Mouse (Mus musculus): ENCODE measurements around the gene Gpr160.
"Not testable (repeated sequence)": the region's sequence is repeated elsewhere in the genome, so short reads cannot be mapped to it uniquely, and the experiment has no call there.

Gene Gpr160

GRCm38 (mm10) chr3:30855604-30856458 lies at the start of gene Gpr160:
Gpr160 (plus strand) TSS chr3:30855950.
- peak; percentile 55 for DNase-seq (ENCODE audit: extremely low spot score, low spot score)

GRCm38 (mm10) chr3:30812881-30813280 lies 42.9 kb upstream of the Gpr160 start:
- no peak for DNase-seq (ENCODE audit: extremely low spot score, low spot score)

DNA sequence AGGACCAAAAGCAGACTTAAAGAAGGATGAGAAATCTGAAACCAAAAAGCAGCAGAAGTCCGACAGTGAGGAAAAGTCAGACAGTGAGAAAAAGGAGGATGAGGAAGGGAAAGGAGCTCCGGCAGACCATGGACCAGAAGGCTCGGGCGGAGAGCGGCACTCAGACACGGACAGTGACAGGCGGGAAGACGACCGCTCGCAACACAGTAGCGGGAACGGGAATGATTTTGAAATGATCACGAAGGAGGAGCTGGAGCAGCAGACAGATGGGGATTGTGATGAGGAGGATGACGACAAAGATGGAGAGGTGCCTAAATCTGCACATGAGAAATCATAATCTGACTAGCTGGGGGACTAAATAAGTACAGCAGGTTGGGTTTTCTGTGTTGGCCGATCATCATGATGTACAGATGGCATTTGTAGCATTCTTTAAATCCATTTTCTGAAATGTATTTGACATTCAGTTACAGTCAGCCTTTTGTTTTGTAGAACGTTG lies 37.1 kb upstream of the Gpr160 start:
- no peak for DNase-seq (ENCODE audit: extremely low spot score, low spot score)

DNA sequence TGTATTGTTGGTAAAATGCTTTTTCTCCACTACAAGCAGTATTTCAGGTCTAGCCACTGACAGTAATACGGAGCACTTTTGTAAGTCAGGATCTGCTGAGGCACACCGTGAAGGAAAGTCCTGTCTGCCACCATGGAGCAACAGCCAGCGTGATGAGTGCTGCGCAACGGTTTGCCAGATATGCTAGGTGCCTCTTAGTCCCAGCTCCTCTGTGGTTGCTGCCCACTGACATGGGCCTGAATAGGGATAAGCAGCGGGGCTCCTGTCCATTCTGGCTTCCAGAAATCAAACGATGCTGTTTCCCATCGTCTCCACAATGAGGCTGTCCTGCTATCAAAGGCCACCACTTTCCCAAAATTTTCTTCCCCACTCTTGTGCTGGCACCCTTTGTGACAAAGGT lies 33.6 kb upstream of the Gpr160 start:
- DNase-seq (ENCODE audit: extremely low spot score, low spot score): no peak

- no peak for DNase-seq (ENCODE audit: extremely low spot score, low spot score)
Measured at GRCm38 (mm10) chr3:30826069-30826468, 29.7 kb upstream of the Gpr160 start.

- DNase-seq (ENCODE audit: extremely low spot score, low spot score): no peak
Measured at GRCm38 (mm10) chr3:30831848-30832606, 23.7 kb upstream of the Gpr160 start.

- no peak for DNase-seq (ENCODE audit: extremely low spot score, low spot score)
Measured at GRCm38 (mm10) chr3:30833254-30833653, 22.5 kb upstream of the Gpr160 start.

DNA sequence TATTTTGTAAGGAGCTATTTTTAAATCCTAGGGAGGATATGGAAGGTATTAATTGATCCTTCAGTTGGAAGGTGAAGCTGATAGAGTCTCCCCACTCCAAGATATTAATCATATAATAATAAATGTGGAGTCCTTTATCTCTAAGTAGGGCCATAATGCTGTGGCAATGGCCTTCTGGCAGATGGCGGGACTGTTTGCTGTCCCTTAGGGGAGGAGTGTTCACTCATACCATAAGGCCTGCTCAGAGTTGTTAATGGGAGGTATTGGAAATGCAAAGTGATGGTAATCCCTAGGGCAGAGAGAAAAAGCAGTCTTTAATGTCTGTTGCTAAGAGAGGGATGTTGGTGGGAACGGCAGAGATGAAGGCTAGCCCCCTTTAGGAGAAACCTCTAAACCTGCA lies 10.0 kb upstream of the Gpr160 start:
- no peak for DNase-seq (ENCODE audit: extremely low spot score, low spot score)

DNA sequence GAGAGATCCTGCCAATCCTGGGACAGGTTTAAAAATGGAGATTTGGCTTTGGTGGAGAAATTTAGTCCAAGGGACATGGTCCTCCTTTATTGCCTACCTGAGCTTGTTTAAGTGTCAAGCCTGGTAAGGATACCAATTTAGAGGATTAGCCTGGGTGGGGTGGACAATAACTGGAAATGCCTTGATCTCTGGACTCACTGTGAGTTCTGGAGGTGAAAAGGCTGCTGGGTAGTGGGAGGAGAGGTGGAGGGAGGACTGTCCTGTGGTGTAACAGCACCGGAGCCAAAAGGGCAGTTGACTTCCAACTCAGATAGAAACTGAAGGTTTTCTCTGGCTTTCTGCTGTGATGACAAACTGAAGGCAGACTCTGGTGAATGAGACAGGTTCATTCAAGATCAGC lies 8.3 kb upstream of the Gpr160 start:
- DNase-seq (ENCODE audit: extremely low spot score, low spot score): no peak

GRCm38 (mm10) chr3:30851422-30851821 lies 4.3 kb upstream of the Gpr160 start:
- DNase-seq (ENCODE audit: extremely low spot score, low spot score): no peak

DNA sequence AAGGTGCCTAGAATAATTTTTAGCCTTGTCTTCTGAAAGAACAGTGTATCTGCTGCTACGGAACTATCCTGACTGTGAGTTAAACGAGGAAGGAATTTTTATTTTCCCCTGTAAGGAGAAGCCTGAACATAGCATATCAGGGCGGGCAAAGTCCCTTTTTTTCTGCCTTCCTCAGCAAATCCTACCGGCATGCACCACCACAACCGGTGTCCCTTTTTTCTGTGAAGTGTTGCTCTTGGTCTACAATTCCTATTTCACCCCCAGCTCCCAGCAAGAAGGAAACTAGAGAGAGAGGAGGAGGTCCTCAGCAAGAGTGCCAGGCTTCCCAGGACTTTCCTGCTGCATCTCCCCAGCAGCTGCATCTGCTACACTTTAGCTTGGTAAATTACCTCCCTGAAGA lies 2.2 kb upstream of the Gpr160 start:
- DNase-seq (ENCODE audit: extremely low spot score, low spot score): no peak

GRCm38 (mm10) chr3:30859599-30859998 lies 3.8 kb downstream of the Gpr160 start:
- DNase-seq (ENCODE audit: extremely low spot score, low spot score): not testable (repeated sequence)

GRCm38 (mm10) chr3:30860705-30861104 lies 5.0 kb downstream of the Gpr160 start:
- no peak for DNase-seq (ENCODE audit: extremely low spot score, low spot score)

GRCm38 (mm10) chr3:30863712-30864435 lies 8.1 kb downstream of the Gpr160 start:
- DNase-seq (ENCODE audit: extremely low spot score, low spot score): no peak

DNA sequence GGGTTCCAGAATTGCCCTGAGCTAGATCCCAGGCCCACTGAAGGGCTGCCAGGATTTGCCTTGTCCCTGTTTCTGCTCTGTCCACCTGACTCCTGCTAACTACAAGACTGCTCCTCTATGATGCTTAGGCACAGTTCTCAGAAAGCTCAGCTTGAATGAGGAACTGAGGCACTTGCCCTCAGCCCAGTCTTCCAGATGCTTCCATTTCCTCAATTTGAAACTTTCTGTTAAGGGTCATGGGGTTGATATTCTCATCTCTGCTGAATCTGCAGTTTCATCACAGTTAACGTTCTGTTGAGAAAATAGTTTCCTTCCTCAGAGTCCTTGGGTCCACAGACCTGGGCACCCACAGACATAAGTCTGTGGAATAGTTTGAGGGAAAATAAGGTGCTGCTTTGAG lies 8.9 kb downstream of the Gpr160 start:
- DNase-seq (ENCODE audit: extremely low spot score, low spot score): no peak

DNA sequence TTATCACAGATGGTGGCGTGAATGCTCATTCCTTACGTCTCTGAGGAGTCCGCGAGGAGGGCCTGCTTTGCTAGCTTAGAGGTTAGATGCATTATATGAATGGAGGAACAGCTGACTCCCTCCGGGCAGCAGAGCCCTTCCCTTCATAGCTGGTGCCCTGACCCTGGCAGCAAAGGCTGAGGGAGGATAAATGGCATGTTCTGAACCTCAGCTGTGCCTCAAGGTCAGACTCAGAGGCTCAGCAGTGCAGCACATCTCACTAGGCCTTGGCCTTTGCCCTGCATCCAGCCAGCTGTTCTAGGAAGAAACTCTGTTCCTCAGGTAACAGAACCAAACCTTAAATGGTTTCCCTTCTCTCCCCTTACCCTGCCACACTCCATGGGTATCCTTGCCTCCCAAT lies 12.4 kb downstream of the Gpr160 start:
- DNase-seq (ENCODE audit: extremely low spot score, low spot score): no peak

- DNase-seq (ENCODE audit: extremely low spot score, low spot score): no peak
Measured at GRCm38 (mm10) chr3:30868625-30869024, 12.9 kb downstream of the Gpr160 start.

GRCm38 (mm10) chr3:30869995-30870394 lies 14.2 kb downstream of the Gpr160 start:
- no peak for DNase-seq (ENCODE audit: extremely low spot score, low spot score)

GRCm38 (mm10) chr3:30876709-30877108 lies 21.0 kb downstream of the Gpr160 start:
- no peak for DNase-seq (ENCODE audit: extremely low spot score, low spot score)

- DNase-seq (ENCODE audit: extremely low spot score, low spot score): no peak
Measured at GRCm38 (mm10) chr3:30887449-30887848, 31.7 kb downstream of the Gpr160 start.

- DNase-seq (ENCODE audit: extremely low spot score, low spot score): no peak
Measured at GRCm38 (mm10) chr3:30889014-30889413, 33.3 kb downstream of the Gpr160 start.

GRCm38 (mm10) chr3:30896721-30897120 lies 41.0 kb downstream of the Gpr160 start:
- no peak for DNase-seq (ENCODE audit: extremely low spot score, low spot score)

Data from neural tube, embryonic 10.5 days (tissue).